Mouse (Mus musculus): ENCODE measurements around the gene Celsr1. TPM values are rescaled to one million over a fixed set of nuclear protein-coding genes. Genes with fewer than 3 reads are reported as not detected.

The Celsr1 gene
- polyA plus RNA-seq, 1 experiment from 2014 or later, result 2.2 TPM

DNA sequence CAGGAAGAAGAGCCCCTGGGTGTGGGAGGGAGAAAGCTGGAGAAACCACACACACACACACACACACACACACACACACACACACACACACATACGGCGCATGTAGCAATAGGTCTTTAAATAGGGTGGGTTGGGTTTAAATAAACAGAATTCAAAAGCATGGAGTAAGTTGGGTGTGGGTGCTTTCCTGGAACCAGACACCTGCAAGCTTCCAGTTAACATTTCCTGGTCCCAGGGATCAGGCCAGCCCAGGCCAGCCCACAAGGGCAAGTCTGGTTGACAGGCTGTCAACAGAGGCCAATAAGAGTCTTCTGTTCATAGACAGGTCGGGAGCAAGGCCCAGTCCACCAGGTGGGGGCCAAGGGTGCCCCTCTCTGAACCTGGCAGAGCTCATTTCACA lies 2.3 kb upstream of the Celsr1 start:
- no peak overlapping the region for H3K9ac ChIP-seq (ENCODE audit: low read length)
- no peak overlapping the region for H3K4me2 ChIP-seq (ENCODE audit: low read length)
- peaks cover 48% of the 10 kb centered on the region for H3K27me3 ChIP-seq (replicated peaks; ENCODE audit: control insufficient read depth, insufficient read depth, low read length)
- peak; percentile 37; the same call in 1 of the 2 replicates for ATAC-seq (replicated peaks; ENCODE audit: low FRiP score, low TSS enrichment, low read depth)
- 49% methylated on average over 3 of the region's 3 CpGs for WGBS
- H3K27ac ChIP-seq (ENCODE audit: low read depth), result no peak overlapping the region
- H3K36me3 ChIP-seq (ENCODE audit: control insufficient read depth, insufficient read depth, low read length), result no peaks in the 10 kb centered on the region
- H3K4me1 ChIP-seq (replicated peaks; ENCODE audit: control insufficient read depth, insufficient read depth, low read length), result peaks cover 6% of the 10 kb centered on the region; the same call in 1 of the 2 replicates
- peaks cover 4% of the 10 kb centered on the region; the same call in 1 of the 2 replicates for H3K9me3 ChIP-seq (ENCODE audit: control insufficient read depth, low read length)
- no peak overlapping the region for H3K4me3 ChIP-seq (ENCODE audit: low read depth, low read length)
- no peak for DNase-seq (ENCODE audit: low spot score)

DNA sequence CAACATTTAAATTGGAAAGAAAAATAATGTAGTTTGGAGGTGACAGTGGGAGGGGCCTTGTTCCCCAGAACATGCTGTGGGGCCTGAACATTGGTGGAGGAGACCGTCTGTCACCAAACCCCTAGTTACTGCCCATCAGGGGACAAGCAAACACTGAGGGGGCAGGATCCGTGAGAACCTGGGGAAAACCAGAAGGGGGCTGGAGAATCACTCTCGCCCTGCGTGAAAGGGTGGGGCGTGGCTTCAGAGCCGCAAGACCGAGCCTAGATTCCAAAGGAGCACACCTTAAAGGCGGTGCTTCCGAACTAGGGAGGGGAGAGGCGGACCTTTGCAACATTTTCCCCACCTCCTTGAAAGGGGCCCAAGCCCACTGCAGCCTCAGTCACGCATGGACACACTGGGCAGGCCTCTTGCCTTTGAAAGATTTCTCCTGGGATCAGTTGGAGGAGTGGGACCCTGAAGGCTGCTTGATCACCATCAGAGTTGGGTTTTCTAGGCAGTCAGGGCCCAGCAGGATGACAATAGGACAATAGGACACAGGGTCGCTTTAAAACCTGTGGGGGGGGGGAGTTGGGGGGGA lies 1.3 kb upstream of the Celsr1 start:
- no peaks in the 10 kb centered on the region for H3K36me3 ChIP-seq (ENCODE audit: control insufficient read depth, insufficient read depth, low read length)
- ATAC-seq (replicated peaks; ENCODE audit: low FRiP score, low TSS enrichment, low read depth) (no peak), DNase-seq (ENCODE audit: low spot score) (no peak)
- H3K4me1 ChIP-seq (replicated peaks; ENCODE audit: control insufficient read depth, insufficient read depth, low read length), result peaks cover 6% of the 10 kb centered on the region; the same call in 1 of the 2 replicates
- peaks cover 4% of the 10 kb centered on the region; the same call in 1 of the 2 replicates for H3K9me3 ChIP-seq (ENCODE audit: control insufficient read depth, low read length)
- no peak overlapping the region for H3K9ac ChIP-seq (ENCODE audit: low read length)
- H3K4me2 ChIP-seq (ENCODE audit: low read length), result peak overlapping the region; percentile 69
- H3K27me3 ChIP-seq (replicated peaks; ENCODE audit: control insufficient read depth, insufficient read depth, low read length), result peaks cover 45% of the 10 kb centered on the region
- H3K27ac ChIP-seq (ENCODE audit: low read depth), result no peak overlapping the region
- WGBS, result 5% methylated on average over 12 of the region's 12 CpGs
- H3K4me3 ChIP-seq (ENCODE audit: low read depth, low read length), result peak overlapping the region; percentile 50; the same call in 1 of the 2 replicates

DNA sequence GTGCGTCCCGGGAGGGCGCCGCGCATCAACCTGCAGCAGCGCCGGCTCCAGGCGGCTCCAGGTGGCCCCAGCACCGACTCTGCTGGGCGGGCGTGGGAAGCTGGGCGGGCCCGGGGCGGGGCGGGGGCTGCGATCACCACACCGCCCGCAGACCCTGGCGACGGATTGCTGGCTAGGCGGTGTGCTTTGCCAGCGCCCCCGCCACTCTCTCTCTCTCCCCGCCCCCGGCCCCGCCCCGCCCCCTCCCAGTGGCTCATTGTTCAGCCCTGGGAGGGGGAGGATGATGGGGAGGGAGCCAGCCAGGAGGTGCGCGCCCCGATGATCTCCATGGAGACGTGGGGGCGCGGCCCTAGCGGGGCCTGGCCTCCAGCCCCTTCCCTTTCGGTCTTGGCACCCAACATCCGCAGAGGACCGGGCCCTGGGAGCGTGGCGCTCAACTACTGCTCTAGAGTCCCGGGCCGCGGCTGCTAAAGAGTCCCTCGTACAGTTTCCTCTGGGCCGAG lies 495 bp upstream of the Celsr1 start:
- H3K36me3 ChIP-seq (ENCODE audit: control insufficient read depth, insufficient read depth, low read length), result no peaks in the 10 kb centered on the region
- under 1% methylated on average over 35 of the region's 44 CpGs for WGBS
- peak overlapping the region; percentile 43; the same call in 1 of the 2 replicates for H3K27ac ChIP-seq (ENCODE audit: low read depth)
- H3K4me3 ChIP-seq (ENCODE audit: low read depth, low read length), result peak overlapping the region; percentile 50
- H3K9me3 ChIP-seq (ENCODE audit: control insufficient read depth, low read length), result peaks cover 4% of the 10 kb centered on the region; the same call in 1 of the 2 replicates
- ATAC-seq (replicated peaks; ENCODE audit: low FRiP score, low TSS enrichment, low read depth) (peak; percentile 78), DNase-seq (ENCODE audit: low spot score) (peak; percentile 84)
- peaks cover 6% of the 10 kb centered on the region; the same call in 1 of the 2 replicates for H3K4me1 ChIP-seq (replicated peaks; ENCODE audit: control insufficient read depth, insufficient read depth, low read length)
- peak overlapping the region; percentile 69 for H3K4me2 ChIP-seq (ENCODE audit: low read length)
- H3K27me3 ChIP-seq (replicated peaks; ENCODE audit: control insufficient read depth, insufficient read depth, low read length), result peaks cover 38% of the 10 kb centered on the region
- H3K9ac ChIP-seq (ENCODE audit: low read length), result peak overlapping the region; percentile 39; the same call in 1 of the 2 replicates

DNA sequence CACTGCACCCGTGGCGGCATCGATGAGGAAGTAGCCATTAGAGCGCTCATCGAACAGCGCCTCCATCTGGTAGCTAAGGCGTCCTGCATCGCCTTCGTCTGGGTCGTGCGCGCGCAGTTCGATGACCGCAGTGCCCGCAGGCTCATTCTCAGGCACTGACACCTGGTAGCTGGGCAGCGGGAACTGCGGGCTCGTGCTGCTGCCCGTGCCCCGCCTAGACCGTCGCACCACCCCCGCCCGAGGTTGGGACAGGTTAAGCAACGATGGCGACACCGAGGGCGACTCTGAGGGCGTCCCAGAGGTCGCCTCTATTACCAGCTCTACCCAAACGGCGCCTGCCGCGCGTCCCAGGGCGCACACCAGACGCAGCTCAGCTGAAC lies 776 bp downstream of the Celsr1 start:
- Histone ChIP-seq H3K4me1 (replicated peaks; ENCODE audit: control insufficient read depth, insufficient read depth, low read length) (peaks cover 6% of the 10 kb centered on the region; the same call in 1 of the 2 replicates), H3K4me2 (ENCODE audit: low read length) (peak overlapping the region; percentile 69), H3K27ac (ENCODE audit: low read depth) (no peak overlapping the region), H3K36me3 (ENCODE audit: control insufficient read depth, insufficient read depth, low read length) (no peaks in the 10 kb centered on the region), H3K4me3 (ENCODE audit: low read depth, low read length) (peak overlapping the region; percentile 50), H3K9me3 (ENCODE audit: control insufficient read depth, low read length) (peaks cover 4% of the 10 kb centered on the region; the same call in 1 of the 2 replicates), H3K27me3 (replicated peaks; ENCODE audit: control insufficient read depth, insufficient read depth, low read length) (peaks cover 38% of the 10 kb centered on the region), H3K9ac (ENCODE audit: low read length) (no peak overlapping the region)
- under 1% methylated on average over 38 of the region's 38 CpGs for WGBS
- DNase-seq (ENCODE audit: low spot score) (peak; percentile 75), ATAC-seq (replicated peaks; ENCODE audit: low FRiP score, low TSS enrichment, low read depth) (0 out of 2 replicates have a peak, but pooled peaks have one; percentile 8)

DNA sequence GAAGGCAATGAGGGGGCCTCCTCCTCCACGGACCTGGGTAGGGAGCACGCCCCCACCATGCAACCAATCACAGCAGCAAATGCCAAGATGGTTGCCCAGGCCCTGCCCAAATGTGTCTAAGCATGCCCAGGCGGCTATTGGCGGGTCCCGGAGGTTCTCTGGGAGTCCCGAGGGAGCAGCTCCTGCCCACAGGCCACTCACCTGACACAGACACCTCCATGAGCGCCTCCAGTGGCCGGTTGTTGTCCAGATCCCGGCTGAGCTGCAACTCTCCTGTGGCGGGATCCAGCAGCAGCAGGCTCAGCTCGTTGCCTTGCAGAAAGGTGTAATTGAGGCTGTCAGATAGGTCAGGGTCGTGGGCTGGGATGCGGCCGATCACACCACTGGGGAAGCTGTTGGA lies 3.6 kb downstream of the Celsr1 start:
- H3K36me3 ChIP-seq (ENCODE audit: control insufficient read depth, insufficient read depth, low read length), result no peaks in the 10 kb centered on the region
- no peak overlapping the region for H3K4me2 ChIP-seq (ENCODE audit: low read length)
- H3K9ac ChIP-seq (ENCODE audit: low read length), result no peak overlapping the region
- no peak overlapping the region for H3K4me3 ChIP-seq (ENCODE audit: low read depth, low read length)
- H3K27me3 ChIP-seq (replicated peaks; ENCODE audit: control insufficient read depth, insufficient read depth, low read length), result peaks cover 34% of the 10 kb centered on the region
- H3K9me3 ChIP-seq (ENCODE audit: control insufficient read depth, low read length), result peaks cover 4% of the 10 kb centered on the region; the same call in 1 of the 2 replicates
- ATAC-seq (replicated peaks; ENCODE audit: low FRiP score, low TSS enrichment, low read depth) (no peak), DNase-seq (ENCODE audit: low spot score) (no peak)
- WGBS, result 68% methylated on average over 14 of the region's 14 CpGs
- peaks cover 6% of the 10 kb centered on the region; the same call in 1 of the 2 replicates for H3K4me1 ChIP-seq (replicated peaks; ENCODE audit: control insufficient read depth, insufficient read depth, low read length)
- no peak overlapping the region for H3K27ac ChIP-seq (ENCODE audit: low read depth)

DNA sequence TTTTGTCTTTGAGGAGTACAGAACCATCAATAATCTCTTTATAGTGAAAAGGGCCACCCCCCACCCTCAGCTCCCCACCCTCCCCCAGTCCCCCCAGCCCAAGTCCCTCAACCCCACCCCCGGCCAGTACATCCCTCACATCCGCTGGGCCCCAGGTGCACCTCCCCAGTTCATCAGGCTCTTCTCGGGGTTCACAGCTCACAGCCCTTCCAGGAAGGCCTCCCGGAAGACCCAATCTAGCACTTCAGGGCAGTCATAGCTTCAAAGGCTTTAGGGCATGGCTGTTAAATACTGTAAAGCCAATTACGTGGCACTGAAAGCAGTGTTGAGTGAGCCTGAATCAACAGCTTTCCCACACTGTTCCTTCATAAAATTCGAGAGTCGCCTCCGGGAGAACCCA lies 5.7 kb downstream of the Celsr1 start:
- DNase-seq (ENCODE audit: low spot score) (no peak), ATAC-seq (replicated peaks; ENCODE audit: low FRiP score, low TSS enrichment, low read depth) (no peak)
- H3K4me2 ChIP-seq (ENCODE audit: low read length), result no peak overlapping the region
- 43% methylated on average over 8 of the region's 8 CpGs for WGBS
- H3K4me1 ChIP-seq (replicated peaks; ENCODE audit: control insufficient read depth, insufficient read depth, low read length), result peaks cover 4% of the 10 kb centered on the region; the same call in 1 of the 2 replicates
- peaks cover 16% of the 10 kb centered on the region for H3K27me3 ChIP-seq (replicated peaks; ENCODE audit: control insufficient read depth, insufficient read depth, low read length)
- no peak overlapping the region for H3K4me3 ChIP-seq (ENCODE audit: low read depth, low read length)
- H3K36me3 ChIP-seq (ENCODE audit: control insufficient read depth, insufficient read depth, low read length), result no peaks in the 10 kb centered on the region
- H3K27ac ChIP-seq (ENCODE audit: low read depth), result no peak overlapping the region
- peaks cover 4% of the 10 kb centered on the region; the same call in 1 of the 2 replicates for H3K9me3 ChIP-seq (ENCODE audit: control insufficient read depth, low read length)
- H3K9ac ChIP-seq (ENCODE audit: low read length), result no peak overlapping the region

DNA sequence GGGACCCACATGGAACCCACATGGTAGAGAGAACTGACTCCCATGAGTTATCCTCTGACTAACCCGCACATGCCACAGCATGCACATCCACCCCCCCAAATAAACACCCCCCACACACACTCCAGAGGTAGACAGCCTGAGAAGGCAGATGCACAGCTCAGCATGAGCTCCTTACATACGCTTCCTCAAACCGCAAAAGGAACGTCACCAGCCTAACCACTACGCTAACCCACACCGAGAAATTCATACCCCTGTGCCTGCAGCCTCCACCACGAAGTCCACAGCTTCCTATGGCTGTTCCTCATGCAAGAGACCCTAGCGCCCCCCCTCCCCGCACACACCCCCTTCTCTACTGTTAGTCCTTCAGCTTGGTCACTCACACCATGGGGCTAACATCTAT lies 11.6 kb downstream of the Celsr1 start:
- Histone ChIP-seq H3K27ac (ENCODE audit: low read depth) (no peak overlapping the region), H3K36me3 (ENCODE audit: control insufficient read depth, insufficient read depth, low read length) (no peaks in the 10 kb centered on the region), H3K4me1 (replicated peaks; ENCODE audit: control insufficient read depth, insufficient read depth, low read length) (0 out of 2 replicates have a peak, but pooled peaks cover 2% of the 10 kb centered on the region), H3K27me3 (replicated peaks; ENCODE audit: control insufficient read depth, insufficient read depth, low read length) (no peaks in the 10 kb centered on the region; the same call in 1 of the 2 replicates), H3K4me3 (ENCODE audit: low read depth, low read length) (no peak overlapping the region), H3K9ac (ENCODE audit: low read length) (no peak overlapping the region), H3K4me2 (ENCODE audit: low read length) (no peak overlapping the region), H3K9me3 (ENCODE audit: control insufficient read depth, low read length) (0 out of 2 replicates have a peak, but pooled peaks cover 2% of the 10 kb centered on the region)
- DNase-seq (ENCODE audit: low spot score), result no peak
- ATAC-seq (replicated peaks; ENCODE audit: low FRiP score, low TSS enrichment, low read depth), result no peak
- 73% methylated on average over 9 of the region's 9 CpGs for WGBS

DNA sequence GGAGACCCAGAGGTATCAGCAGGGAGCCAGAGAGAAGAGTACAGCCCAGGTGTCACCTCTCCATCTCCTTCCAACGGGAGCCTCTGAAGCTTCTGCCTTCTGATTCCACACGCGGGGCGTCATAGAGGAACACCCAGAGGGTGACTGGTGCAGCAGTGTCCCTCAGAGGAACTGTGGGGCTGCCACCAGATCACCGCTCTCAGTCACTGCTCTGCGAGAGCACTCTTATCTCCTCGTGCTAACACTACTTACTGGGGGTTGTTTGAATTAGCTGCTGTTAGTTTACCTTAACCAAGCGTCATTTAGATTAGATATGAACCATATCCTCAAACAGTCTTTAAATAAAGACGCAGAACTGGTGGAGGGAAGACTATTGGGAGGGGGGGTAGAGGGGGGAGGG lies 12.3 kb downstream of the Celsr1 start:
- Histone ChIP-seq H3K4me1 (replicated peaks; ENCODE audit: control insufficient read depth, insufficient read depth, low read length) (0 out of 2 replicates have a peak, but pooled peaks cover 2% of the 10 kb centered on the region), H3K9me3 (ENCODE audit: control insufficient read depth, low read length) (0 out of 2 replicates have a peak, but pooled peaks cover 2% of the 10 kb centered on the region), H3K27me3 (replicated peaks; ENCODE audit: control insufficient read depth, insufficient read depth, low read length) (no peaks in the 10 kb centered on the region; the same call in 1 of the 2 replicates), H3K27ac (ENCODE audit: low read depth) (no peak overlapping the region), H3K36me3 (ENCODE audit: control insufficient read depth, insufficient read depth, low read length) (no peaks in the 10 kb centered on the region), H3K4me2 (ENCODE audit: low read length) (no peak overlapping the region), H3K4me3 (ENCODE audit: low read depth, low read length) (no peak overlapping the region), H3K9ac (ENCODE audit: low read length) (no peak overlapping the region)
- no peak for DNase-seq (ENCODE audit: low spot score)
- ATAC-seq (replicated peaks; ENCODE audit: low FRiP score, low TSS enrichment, low read depth), result peak; percentile 47; the same call in 1 of the 2 replicates
- 22% methylated on average over 9 of the region's 9 CpGs for WGBS
